Mouse (Mus musculus) spleen, embryonic (tissue): ENCODE results near the gene Gm17364.
"Not testable (repeated sequence)": the region's sequence is repeated elsewhere in the genome, so short reads cannot be mapped to it uniquely, and the experiment has no call there.

Experiments
- CTCF ChIA-PET: fragments of 350-600 bp; sonication (Branson Sonifier 250); formaldehyde crosslinking; loops from one replicate; lab custom pipeline; 2022; lab: Charles Lee

The Gm17364 gene

DNA sequence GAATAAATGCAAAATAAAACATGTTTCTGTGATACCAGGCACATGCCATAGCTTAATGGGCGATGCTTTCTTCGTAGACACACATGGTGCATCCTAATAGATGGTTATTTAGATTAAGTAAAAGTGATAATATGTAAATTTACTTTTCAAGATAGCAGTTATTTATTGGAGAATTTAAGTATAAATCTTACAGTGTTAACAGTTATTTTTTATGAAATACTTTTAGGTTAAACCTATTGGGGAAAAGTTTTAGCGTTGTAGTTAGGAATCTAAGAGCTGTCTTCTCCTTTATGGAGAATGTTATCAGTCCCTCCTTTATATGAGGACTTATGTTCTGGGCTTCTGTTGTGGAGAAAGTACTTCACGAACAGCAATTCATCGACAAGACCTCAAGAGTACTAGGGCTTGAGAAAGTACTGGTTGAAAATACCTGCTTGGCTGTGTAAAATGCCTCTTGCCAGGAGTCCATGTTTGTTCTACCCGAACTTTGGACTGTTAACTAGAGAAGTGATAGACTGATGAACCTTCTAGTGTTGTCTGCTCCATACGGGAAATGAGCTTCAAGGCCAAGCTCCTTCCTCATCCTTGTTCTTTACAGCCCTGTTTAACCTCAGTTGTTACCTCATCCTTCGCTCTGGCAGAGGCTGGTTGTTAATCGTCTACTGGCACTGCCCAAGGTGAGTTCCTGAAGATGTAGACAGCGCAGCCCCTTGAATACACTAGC, at the start of gene Gm17364:
Gm17364 (minus strand) TSS at position 51 of the 724 bp plus-strand sequence.
- CTCF ChIA-PET, result no interaction called here

DNA sequence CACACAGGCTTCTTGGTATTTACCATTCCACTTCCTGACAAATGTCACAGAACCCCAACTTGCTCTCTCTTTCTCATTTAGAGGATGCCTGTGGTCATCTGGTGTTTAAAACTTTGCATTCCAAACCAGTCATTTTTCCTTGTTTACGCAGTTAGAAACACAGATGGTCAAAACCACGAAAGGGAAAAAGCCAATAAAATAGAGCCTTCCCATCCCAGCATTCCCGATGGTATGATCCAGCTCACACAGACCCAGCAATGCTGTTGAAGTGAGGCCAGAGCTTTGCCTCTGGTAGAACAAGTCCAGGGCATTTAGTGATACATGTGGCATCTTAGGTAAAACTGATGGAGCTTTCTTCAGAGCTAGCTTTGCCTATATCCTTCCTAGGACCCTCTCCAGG, 47.7 kb upstream of the Gm17364 start:
- CTCF ChIA-PET, result interaction anchor here (0.7 kb wide), 1 partner anchor 84 kb away, joined by 6 read pairs; no protein-coding TSS in a partner anchor

DNA sequence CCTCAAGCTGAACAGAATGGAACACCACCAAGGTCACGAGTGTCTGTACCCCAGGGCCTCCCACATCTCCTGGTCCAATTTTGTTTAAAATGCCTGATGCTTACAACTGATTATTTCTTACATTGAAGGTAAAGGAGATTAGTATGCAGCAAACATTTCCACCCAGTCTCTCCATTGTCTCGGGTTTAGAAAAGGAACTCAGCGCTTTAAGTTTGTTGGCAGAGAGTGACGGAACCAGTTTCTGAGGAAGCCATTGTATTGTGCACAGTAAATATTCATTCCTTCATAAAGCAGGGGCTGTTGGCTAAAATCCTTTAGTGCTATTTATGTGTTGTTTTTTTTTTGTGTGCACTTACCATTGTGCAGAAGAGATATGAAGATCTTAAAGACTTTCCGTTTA, 47.0 kb upstream of the Gm17364 start:
- CTCF ChIA-PET, result no interaction called here

DNA sequence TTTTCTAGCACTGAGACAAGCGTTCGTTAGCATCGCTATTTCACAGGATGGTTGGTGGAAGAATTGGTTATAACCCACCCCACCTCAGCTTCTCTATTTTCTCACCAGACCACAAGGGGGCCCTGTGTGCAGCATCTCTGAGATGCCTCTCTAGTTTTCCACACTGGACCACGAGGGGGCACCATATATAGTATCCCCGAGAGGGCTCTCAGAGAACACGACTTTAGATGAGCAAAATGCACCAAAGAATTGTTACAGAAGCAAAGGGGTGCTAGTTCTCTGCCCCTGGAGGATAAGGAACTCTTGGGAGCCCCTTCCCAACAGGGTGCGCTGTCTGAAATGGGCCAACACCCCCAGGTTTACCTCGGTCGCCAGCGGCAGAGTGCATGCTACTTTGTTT, 28.9 kb upstream of the Gm17364 start:
- CTCF ChIA-PET, result interaction anchor here (0.6 to 1.7 kb wide), 4 partner anchors 12 to 270 kb away, joined by 3 to 14 read pairs (median 4); no protein-coding TSS in a partner anchor

DNA sequence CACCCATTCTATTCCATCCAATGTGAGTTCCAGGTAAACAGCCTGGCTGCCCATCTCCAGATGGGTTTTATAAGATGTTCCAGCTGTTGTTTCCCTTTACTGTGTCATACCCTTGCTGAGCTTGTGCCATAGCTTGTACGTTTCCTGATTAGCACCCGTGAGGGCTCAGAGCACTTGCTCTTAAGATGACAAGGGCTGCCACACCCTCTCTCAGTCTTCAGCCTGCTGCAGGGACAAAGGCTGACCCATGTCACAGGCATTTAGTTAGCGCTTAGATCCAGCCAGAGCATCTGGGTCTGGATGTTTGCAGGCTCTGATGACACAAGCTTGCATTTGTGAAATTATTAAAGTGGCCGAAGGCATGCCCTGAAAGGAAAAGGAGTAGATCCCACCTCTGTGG, 26.3 kb upstream of the Gm17364 start:
- CTCF ChIA-PET, result interaction anchor here (0.5 to 1.2 kb wide), 2 partner anchors 32 to 273 kb away, joined by 3 to 8 read pairs; no protein-coding TSS in a partner anchor

DNA sequence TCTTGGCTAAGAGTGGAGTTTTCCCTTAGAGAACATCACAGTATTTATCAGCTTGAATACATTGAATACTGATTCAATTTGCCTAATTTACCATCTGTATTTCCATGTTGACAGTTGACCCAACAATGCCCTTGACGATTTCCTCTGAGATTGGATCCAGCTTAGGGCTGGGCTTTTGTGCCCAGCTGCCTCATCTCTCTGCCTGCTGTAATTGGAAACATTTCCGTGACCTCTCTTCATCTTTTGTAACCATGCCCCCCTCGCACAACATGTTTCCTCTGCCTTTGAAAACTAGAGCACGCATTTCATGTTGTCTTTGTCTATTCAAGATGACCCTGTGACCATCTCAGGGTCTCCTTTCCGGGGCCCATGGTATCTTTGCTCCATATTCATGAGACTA, 25.2 kb upstream of the Gm17364 start:
- CTCF ChIA-PET, result no interaction called here

DNA sequence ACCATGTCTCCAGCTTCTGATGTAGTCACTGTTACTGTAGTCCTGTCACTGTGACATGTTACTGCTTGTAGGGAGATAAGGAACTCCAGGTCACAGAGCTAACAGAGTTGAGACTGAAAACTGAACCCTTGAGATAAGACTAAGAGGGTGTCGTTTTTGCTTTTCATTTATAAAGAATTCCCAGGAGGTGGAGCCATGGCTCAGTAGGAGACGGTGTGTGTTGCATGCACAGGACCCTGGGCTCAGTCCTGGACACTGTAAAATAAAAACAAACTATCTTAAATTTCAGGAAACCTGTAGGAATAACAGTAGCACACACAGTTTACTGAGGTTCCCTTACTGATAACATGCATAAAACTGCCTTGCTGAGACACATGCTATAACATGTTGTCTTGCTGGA, 24.8 kb upstream of the Gm17364 start:
- CTCF ChIA-PET, result no interaction called here

DNA sequence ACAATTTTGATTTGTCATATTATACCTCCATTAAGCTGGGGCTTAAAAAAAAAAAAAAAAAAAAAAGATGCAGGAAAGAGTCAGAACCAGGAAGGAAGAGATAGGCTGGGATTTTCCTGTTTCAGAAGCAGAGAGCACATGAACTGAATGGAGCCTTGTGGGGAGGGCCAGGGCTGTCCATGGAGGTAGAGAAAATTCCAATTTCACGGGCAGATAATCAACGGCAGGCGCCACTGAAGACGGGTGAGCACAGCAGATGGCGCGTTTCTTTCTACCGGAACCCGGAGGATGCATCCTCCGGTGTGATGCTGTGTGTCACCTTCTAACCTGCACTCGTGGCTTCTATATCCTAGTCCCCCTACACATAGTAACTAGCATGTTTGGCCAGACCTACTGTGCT, 22.6 kb upstream of the Gm17364 start:
- CTCF ChIA-PET, result interaction anchor here (0.6 kb wide), 3 partner anchors 19 to 628 kb away, joined by 3 to 6 read pairs (median 3); no protein-coding TSS in a partner anchor

DNA sequence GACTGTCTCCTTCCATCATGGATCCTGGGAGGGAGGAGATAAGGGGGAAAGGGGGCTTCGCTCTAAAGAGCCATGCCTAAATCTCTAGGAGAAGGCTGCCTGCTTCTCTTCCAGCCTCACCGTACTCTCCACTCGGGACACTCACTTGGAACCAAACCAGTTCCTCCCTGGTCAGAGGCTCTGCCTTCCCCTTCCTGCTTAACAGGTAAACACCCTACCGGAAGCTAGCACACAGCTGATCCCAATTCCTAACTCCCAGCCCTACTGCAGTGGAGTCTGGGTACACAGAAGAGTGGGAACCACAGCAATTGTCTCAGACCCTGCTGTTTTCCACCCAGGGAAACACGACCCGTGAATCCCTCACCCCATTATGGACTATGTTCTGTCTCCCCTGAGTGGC, 22.1 kb upstream of the Gm17364 start:
- CTCF ChIA-PET, result interaction anchor here (0.6 kb wide), 4 partner anchors 20 to 629 kb away, joined by 3 to 6 read pairs (median 4); no protein-coding TSS in a partner anchor

DNA sequence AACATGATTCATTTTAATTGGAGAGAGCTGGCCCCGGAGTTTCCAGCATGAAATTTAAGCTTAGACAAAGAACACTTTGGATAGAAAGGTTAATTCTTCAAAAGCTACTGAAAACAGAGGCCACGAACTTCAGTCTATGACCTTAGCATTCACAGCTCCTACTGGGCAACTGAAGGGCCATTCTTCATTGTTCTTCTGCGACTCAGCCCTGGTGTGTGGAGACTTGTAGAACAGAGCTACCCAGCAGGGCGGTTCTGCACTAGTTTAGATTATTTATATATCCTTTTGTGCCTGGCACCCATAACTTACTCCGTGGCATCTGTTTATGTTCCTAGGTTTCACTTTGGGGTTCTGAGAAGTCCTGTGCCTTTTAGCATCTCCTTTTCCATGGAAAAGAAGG, 19.8 kb upstream of the Gm17364 start:
- CTCF ChIA-PET, result no interaction called here

DNA sequence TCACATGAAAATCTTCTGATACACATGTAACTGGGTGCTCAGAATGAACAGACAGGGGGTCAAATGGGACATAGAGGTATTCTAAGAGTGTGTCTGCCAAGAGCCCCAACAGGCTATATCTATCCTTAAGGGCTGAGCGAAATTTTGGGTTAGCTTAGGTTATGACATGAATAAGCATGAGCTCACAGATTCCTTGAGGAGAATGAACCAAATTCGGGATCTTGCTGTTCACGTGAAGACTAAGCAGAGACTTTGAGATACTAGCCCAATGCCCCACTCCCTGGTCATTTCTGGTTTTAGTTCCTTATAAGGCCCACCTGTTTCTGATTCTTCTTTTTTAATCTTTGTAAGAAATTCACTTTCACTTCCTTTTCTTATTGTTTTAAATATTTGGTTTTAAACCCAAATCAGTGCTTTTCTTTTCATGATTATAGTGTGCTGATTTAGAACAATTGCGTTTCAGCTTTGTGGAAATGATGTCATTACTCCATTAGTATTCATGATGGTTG, 17.7 kb upstream of the Gm17364 start:
- CTCF ChIA-PET, result interaction anchor here (1.0 kb wide), 1 partner anchor 12 kb away, joined by 3 read pairs; no protein-coding TSS in a partner anchor

DNA sequence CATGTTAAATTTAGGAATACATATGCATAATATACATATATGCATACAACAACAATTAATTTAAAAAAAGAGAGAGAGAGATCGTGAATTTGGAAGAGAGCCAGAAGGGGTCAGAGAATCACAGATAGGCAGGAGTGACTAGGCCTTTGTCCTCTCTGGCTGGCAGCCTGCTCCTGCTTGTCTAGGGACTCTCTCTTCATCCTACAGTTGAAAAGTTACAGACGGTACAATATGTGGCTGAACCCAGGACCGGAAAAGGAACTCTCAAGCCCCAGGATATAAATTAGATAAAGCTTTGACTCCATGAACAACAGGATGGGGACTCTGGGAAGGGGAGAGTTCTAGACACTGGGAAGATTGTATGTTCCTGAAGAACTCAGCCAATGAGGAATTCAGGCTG, 12.5 kb upstream of the Gm17364 start:
- CTCF ChIA-PET, result no interaction called here

DNA sequence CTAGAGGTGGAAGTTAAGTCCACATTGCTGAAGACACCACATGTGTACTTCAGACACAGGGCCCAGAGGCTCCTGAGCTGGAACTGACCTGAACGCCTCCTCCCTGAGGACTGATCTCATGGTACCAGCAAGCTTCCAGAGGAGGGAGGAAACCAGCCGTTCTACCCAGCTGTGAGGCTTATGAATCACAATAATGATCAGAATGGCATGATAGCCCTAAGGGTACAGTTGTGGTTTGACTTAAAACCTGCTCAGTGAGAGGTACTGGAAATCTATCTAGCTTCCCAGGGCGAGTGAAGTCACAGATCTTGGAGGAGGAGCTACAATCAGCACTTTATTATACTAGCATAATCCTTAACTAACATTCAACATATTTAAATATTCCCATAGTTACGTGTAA, 11.7 kb upstream of the Gm17364 start:
- CTCF ChIA-PET, result interaction anchor here (0.6 kb wide), 1 partner anchor 79 kb away, joined by 3 read pairs; no protein-coding TSS in a partner anchor

DNA sequence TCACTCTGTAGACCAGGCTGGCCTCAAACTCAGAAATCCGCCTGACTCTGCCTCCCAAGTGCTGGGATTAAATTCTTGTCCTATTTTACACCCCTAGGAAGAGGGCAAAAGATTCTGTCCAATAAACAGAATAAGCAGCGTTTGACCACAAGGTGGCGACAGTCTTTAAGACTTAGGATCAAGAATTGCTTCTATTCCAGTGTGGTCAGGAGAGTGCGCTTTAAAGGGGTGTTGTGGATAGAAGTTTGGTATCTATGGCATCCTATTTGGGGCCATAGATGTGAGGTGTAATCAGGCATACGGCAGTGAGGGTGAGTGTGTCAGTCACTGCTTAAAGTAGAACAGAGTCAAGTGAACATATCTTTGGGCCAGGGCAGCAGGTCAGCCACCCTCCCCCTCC, 9.5 kb upstream of the Gm17364 start:
- CTCF ChIA-PET, result no interaction called here

DNA sequence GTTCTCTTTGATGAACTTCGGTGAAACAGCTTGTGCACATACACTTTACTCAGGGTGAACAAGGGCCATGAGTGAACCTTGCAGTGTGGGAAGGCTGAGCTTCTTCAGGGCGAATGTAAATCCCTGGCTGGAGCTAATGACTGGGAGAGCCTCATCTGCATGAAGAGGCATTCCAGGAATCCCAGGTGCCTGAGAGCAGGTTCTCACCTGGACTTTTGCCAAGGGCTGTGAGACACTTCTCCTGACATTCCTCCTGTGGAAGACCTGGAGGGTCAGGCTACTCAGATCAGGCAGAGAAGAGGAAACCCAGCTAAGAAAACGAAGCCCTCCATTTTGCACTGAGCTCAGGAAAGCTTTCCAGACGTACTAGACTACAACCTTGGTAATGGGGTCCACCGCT, 6.9 kb upstream of the Gm17364 start:
- CTCF ChIA-PET, result interaction anchor here (0.5 to 1.0 kb wide), 4 partner anchors 9 to 363 kb away, joined by 3 to 4 read pairs (median 3); no protein-coding TSS in a partner anchor

DNA sequence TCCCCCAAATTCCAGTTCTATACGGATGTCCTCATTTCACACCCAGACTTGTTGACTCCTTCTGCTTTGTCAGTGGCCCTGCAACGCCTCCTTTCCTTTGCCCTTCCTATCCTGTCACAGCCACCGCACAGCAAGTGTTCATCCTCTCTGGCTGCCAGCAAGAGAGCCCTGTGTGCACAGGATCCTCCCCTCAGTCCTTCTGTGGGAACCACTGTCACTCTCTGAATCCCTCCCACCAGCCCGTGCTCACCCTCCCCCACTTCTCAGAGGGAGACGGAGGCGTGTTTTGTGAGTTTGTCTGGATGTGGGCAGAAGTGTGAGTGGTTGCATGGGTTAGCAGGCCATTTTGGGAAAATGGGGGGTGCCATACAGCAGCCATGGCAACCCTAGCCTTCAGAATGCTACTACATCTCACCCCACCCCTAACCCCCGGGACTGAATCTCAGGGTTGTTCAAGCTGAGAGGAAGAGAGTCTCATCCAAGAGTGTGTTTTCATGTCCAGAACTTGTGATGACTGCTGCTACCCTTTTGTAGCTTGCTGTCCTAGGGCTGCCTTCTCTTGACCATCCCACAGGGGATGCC, 5.9 kb downstream of the Gm17364 start:
- CTCF ChIA-PET, result no interaction called here

DNA sequence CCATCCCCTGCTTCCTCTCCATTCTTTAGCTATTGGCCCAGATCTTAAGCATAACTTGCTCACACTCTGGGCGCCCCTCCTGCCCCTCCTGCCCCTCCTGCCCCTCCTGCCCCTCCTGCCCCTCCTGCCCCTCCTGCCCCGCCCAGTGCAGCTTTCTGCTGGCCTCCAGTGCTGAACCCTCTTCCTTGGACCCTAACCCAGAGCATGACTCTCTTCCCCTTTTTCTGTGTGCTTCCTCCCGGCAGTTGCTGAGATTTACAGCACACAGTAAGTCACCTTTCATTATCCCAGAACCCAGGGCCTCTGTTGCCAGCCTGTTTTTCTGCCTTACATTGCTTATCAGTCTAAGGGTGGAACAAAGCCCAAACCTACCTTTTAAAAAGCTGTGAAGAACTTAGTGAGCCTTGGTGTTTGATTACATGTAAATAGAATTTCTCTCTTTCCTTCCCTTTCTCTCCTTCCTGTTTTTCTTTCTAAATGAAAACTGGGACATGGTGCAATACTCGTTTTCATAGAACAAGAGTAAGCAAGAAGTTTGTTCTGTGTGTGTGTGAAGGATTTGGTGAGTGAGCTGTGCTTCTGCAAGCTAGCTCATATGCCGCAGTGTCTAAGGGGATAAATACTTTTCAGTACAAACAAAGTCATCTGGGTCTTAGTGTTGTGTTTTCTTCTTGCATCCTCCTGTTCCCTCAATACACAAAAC, 10.3 kb downstream of the Gm17364 start:
- CTCF ChIA-PET, result interaction anchor here (0.6 kb wide), 1 partner anchor 12 kb away, joined by 4 read pairs; no protein-coding TSS in a partner anchor

DNA sequence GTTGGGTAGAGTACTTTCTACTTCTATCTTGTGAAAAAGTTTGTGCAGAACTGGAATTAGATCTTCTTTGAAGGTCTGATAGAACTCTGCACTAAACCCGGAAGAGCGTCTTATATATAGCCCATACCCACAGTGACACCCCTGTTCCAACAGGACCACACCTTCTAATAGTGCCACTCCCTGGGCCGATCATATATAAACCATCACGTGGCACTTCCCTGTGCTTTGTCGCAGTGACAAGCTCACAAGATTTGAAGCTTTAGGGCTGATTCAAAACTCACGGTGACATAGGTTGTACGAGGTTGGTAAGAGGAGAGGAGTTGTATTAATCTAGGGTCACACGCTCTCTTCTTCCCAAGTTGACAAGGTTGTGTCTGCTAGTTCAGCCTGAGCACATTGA, 12.2 kb downstream of the Gm17364 start:
- CTCF ChIA-PET, result not testable (repeated sequence)

DNA sequence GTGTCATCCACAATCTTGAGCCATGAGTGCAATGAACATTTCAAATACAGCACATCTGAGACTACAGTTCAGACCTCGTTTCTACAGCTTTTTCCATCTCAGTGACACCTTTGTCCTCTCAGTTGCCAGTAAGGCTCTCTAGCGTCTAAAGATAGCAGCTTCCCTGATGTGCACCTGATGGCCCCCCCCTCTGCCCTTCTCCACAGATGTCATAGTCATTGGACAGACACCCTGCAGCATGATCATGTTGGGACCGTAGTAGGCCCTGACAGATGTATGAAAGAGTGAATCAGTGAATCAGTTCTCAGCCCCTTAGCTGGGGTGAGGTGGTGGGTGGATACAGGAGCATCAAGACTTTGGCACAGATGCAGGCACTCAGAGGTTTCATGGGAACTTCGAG, 15.9 kb downstream of the Gm17364 start:
- CTCF ChIA-PET, result no interaction called here

DNA sequence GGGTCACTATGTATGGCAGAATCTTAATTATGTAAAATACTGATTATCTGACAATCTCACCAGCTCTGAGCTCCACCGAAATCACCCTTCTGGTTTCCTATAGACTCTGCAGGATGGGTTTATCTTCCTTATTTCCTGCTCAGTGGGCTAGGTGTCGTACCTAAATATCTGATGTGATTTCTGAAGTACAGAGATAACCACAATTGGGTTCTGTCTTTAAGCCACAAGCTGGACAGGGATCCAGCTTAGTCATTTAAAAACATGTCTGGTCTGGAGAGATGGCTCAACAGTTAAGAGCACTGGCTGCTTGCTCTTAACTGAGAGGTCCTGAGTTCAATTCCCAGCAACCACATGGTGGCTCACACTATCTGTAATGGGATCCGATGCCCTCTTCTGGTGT, 16.8 kb downstream of the Gm17364 start:
- CTCF ChIA-PET, result no interaction called here

DNA sequence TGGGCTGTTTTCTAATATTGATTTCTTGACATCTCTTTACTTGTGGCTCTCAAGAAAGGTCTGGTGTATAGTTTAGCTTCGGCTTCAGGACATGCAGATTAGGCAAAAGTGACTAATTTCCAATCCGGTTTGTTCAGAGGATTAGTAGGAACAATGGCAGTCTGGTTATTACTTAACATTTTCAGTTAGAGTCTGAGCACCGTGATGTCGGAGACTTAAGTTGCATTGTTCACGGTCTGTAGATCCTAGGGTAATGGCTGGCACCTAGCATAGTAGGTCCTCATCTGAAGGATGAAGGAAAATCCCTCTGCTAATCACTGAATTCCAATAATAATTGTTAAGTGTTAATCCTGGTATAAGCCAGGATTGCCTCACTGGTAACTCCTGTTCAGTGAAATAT, 17.7 kb downstream of the Gm17364 start:
- CTCF ChIA-PET, result no interaction called here

DNA sequence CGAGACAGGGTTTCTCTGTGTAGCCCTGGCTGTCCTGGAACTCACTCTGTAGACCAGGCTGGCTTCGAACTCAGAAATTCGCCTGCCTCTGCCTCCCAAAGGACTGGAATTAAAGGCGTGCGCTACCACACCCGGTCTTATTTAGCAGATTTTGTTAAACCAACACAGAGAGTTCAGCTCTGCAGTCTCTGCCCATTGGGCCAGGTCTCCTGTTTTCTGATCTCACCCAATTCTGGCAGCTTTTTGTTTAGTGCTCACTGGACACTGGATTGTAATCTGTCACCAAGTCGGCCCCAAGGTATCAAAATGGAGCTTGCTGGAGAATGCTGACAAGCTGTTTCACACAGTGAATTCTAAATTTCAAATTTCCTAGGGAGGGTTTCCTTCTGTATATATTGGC, 21.0 kb downstream of the Gm17364 start:
- CTCF ChIA-PET, result interaction anchor here (0.6 kb wide), 2 partner anchors 11 to 803 kb away, joined by 4 to 8 read pairs; no protein-coding TSS in a partner anchor
